Comparison of ENCODE assay signal across 12 mouse cellular contexts in genomic region chr3:149092649-149093048, GRCm38 (mm10).
DNase-seq lines count a peak whose midpoint lies in the region; ATAC-seq lines count a peak whose summit lies in the region.
"Had no signal": no experiment of that assay in that cellular context is flagged by ENCODE, and none has a peak within 500 bp of the region (broad histone marks: within the 10 kb centered on the region; RNA-seq: fewer than 3 reads in every experiment).

No protein-coding gene starts in this region.

- no peak for ATAC-seq in heart, embryonic 11.5 days (replicated peaks; ENCODE audit: insufficient number of reproducible peaks, low FRiP score, low TSS enrichment)
- ATAC-seq in lung, embryonic 15.5 days (ENCODE audit: borderline replicate concordance, extremely low read depth, low FRiP score, low TSS enrichment), result no peak
- ATAC-seq in forebrain, embryonic 12.5 days (ENCODE audit: low FRiP score), result no peak
- no peak for ATAC-seq in midbrain, embryonic 15.5 days (replicated peaks)
- ATAC-seq: Patski had no signal

- no peak overlapping the region for H3K27ac ChIP-seq in heart, embryonic 11.5 days (ENCODE audit: low read depth, low read length)
- no peak overlapping the region for H3K27ac ChIP-seq in lung, embryonic 15.5 days
- no peak overlapping the region for H3K27ac ChIP-seq in forebrain, embryonic 12.5 days
- H3K27ac ChIP-seq in midbrain, embryonic 15.5 days, result no peak overlapping the region
- H3K27ac ChIP-seq: heart, adult 2 months; liver, embryonic 15.5 days had no signal

- peaks cover 4% of the 10 kb centered on the region; the same call in 1 of the 2 replicates for H3K4me1 ChIP-seq in heart, embryonic 11.5 days (ENCODE audit: control insufficient read depth, insufficient read depth, low read length)
- H3K4me1 ChIP-seq in lung, embryonic 15.5 days, result peaks cover 33% of the 10 kb centered on the region
- peaks cover 34% of the 10 kb centered on the region for H3K4me1 ChIP-seq in forebrain, embryonic 12.5 days
- H3K4me1 ChIP-seq in midbrain, embryonic 15.5 days, result peaks cover 19% of the 10 kb centered on the region

- no peaks in the 10 kb centered on the region; the same call in 1 of the 2 replicates for H3K27me3 ChIP-seq in heart, embryonic 11.5 days (ENCODE audit: control insufficient read depth, insufficient read depth, low read length)
- no peaks in the 10 kb centered on the region for H3K27me3 ChIP-seq in lung, embryonic 15.5 days
- H3K27me3 ChIP-seq in forebrain, embryonic 12.5 days, result peaks cover 5% of the 10 kb centered on the region; the same call in 1 of the 2 replicates
- H3K27me3 ChIP-seq in midbrain, embryonic 15.5 days (replicated peaks), result 0 out of 2 replicates have a peak, but pooled peaks cover 2% of the 10 kb centered on the region
- H3K27me3 ChIP-seq: liver, embryonic 15.5 days; Patski had no signal

- 9% methylated on average over 5 of the region's 5 CpGs for WGBS in heart, embryonic 11.5 days (ENCODE audit: insufficient replicate concordance)
- 12% methylated on average over 5 of the region's 5 CpGs for WGBS in lung, embryonic 15.5 days
- 4% methylated on average over 5 of the region's 5 CpGs for WGBS in forebrain, embryonic 12.5 days
- WGBS in midbrain, embryonic 15.5 days, result 12% methylated on average over 5 of the region's 5 CpGs

- peak overlapping the region; percentile 37 for H3K4me2 ChIP-seq in heart, embryonic 11.5 days
- H3K4me2 ChIP-seq in lung, embryonic 15.5 days, result 0 out of 2 replicates have a peak overlapping the region, but pooled peaks have one; percentile 10
- peak overlapping the region; percentile 8; the same call in 1 of the 2 replicates for H3K4me2 ChIP-seq in forebrain, embryonic 12.5 days
- H3K4me2 ChIP-seq in midbrain, embryonic 15.5 days, result peak overlapping the region; percentile 21; the same call in 1 of the 2 replicates
- H3K4me2 ChIP-seq: liver, embryonic 15.5 days had no signal

- DNase-seq in heart, adult 9 months (ENCODE audit: low spot score in 2 of 2), result no peak
- DNase-seq in lung, postnatal 36 days, result no peak
- no peak for DNase-seq in layer of hippocampus, adult 11-12 months (ENCODE audit: low spot score)
- DNase-seq in layer of hippocampus, adult 8-10 months (ENCODE audit: low spot score in 2 of 2), result no peak
- DNase-seq: B cell, adult 2 months; heart, adult 2 months had no signal

- H3K4me3 ChIP-seq in heart, embryonic 11.5 days (ENCODE audit: low read depth, low read length), result peak overlapping the region; percentile 21; the same call in 1 of the 2 replicates
- H3K4me3 ChIP-seq in lung, embryonic 15.5 days, result no peak overlapping the region
- H3K4me3 ChIP-seq in forebrain, embryonic 12.5 days (replicated peaks), result no peak overlapping the region
- no peak overlapping the region for H3K4me3 ChIP-seq in midbrain, embryonic 15.5 days
- H3K4me3 ChIP-seq: heart, adult 2 months; liver, embryonic 15.5 days had no signal

- H3K9me3 ChIP-seq in heart, embryonic 11.5 days (replicated peaks; ENCODE audit: control insufficient read depth, low read length), result no peaks in the 10 kb centered on the region
- H3K9me3 ChIP-seq in lung, embryonic 15.5 days, result no peaks in the 10 kb centered on the region
- H3K9me3 ChIP-seq in forebrain, embryonic 12.5 days, result no peaks in the 10 kb centered on the region
- H3K9me3 ChIP-seq in midbrain, embryonic 15.5 days, result no peaks in the 10 kb centered on the region
- H3K9me3 ChIP-seq: liver, embryonic 15.5 days had no signal

- H3K36me3 ChIP-seq in heart, embryonic 11.5 days (ENCODE audit: control insufficient read depth, insufficient read depth, low read length), result no peaks in the 10 kb centered on the region
- no peaks in the 10 kb centered on the region for H3K36me3 ChIP-seq in lung, embryonic 15.5 days
- H3K36me3 ChIP-seq in forebrain, embryonic 12.5 days (replicated peaks), result no peaks in the 10 kb centered on the region
- no peaks in the 10 kb centered on the region for H3K36me3 ChIP-seq in midbrain, embryonic 15.5 days (replicated peaks)
- H3K36me3 ChIP-seq: liver, embryonic 15.5 days had no signal

- no peak overlapping the region for H3K9ac ChIP-seq in heart, embryonic 11.5 days (ENCODE audit: low read depth, low read length)
- H3K9ac ChIP-seq in lung, embryonic 15.5 days, result no peak overlapping the region
- H3K9ac ChIP-seq in forebrain, embryonic 12.5 days, result no peak overlapping the region
- H3K9ac ChIP-seq in midbrain, embryonic 15.5 days, result no peak overlapping the region
- H3K9ac ChIP-seq: liver, embryonic 15.5 days had no signal
